Mouse (Mus musculus): ENCODE measurements at regions not wholly inside any gene's neighbourhood (a gene's known extent, or its start where the extent isn't known, plus 50 kb on each side); places are given as distances from the start of the nearest gene placed in this dataset.

GRCm38 (mm10) chr13:44546289-44546688, 183.0 kb upstream of the Jarid2 start:
- peaks cover 8% of the 10 kb centered on the region for H3K4me1 ChIP-seq (ENCODE audit: control insufficient read depth, insufficient read depth, low read length)
- no peaks in the 10 kb centered on the region for H3K36me3 ChIP-seq (ENCODE audit: control insufficient read depth, insufficient read depth, low read length)
- no peak for ATAC-seq (replicated peaks; ENCODE audit: insufficient number of reproducible peaks, low FRiP score, low TSS enrichment)
- H3K27me3 ChIP-seq (ENCODE audit: control insufficient read depth, insufficient read depth, low read length) = no peaks in the 10 kb centered on the region
- H3K27ac ChIP-seq (ENCODE audit: low read depth, low read length) = no peak overlapping the region
- no peaks in the 10 kb centered on the region for H3K9me3 ChIP-seq (replicated peaks; ENCODE audit: control insufficient read depth, low read length)
- no peak overlapping the region for H3K4me2 ChIP-seq
- no peak overlapping the region for H3K4me3 ChIP-seq (ENCODE audit: low read depth, low read length)
- no peak overlapping the region for H3K9ac ChIP-seq (ENCODE audit: low read depth, low read length)
- WGBS (ENCODE audit: insufficient replicate concordance) = 78% methylated on average over 2 of the region's 2 CpGs

GRCm38 (mm10) chr13:44548880-44549279, 180.4 kb upstream of the Jarid2 start:
- WGBS (ENCODE audit: insufficient replicate concordance) = 34% methylated on average over 3 of the region's 3 CpGs
- Histone ChIP-seq H3K4me2 (no peak overlapping the region), H3K4me1 (ENCODE audit: control insufficient read depth, insufficient read depth, low read length) (peaks cover 13% of the 10 kb centered on the region), H3K36me3 (ENCODE audit: control insufficient read depth, insufficient read depth, low read length) (no peaks in the 10 kb centered on the region), H3K4me3 (ENCODE audit: low read depth, low read length) (no peak overlapping the region), H3K9ac (ENCODE audit: low read depth, low read length) (no peak overlapping the region), H3K9me3 (replicated peaks; ENCODE audit: control insufficient read depth, low read length) (no peaks in the 10 kb centered on the region), H3K27me3 (ENCODE audit: control insufficient read depth, insufficient read depth, low read length) (no peaks in the 10 kb centered on the region), H3K27ac (ENCODE audit: low read depth, low read length) (no peak overlapping the region)
- ATAC-seq (replicated peaks; ENCODE audit: insufficient number of reproducible peaks, low FRiP score, low TSS enrichment) = no peak

- no peak for ATAC-seq (replicated peaks; ENCODE audit: insufficient number of reproducible peaks, low FRiP score, low TSS enrichment)
Measured at GRCm38 (mm10) chr13:44553363-44553762, 175.9 kb upstream of the Jarid2 start.

GRCm38 (mm10) chr13:44554686-44555463, 174.4 kb upstream of the Jarid2 start:
- Histone ChIP-seq H3K36me3 (ENCODE audit: control insufficient read depth, insufficient read depth, low read length) (no peaks in the 10 kb centered on the region), H3K27me3 (ENCODE audit: control insufficient read depth, insufficient read depth, low read length) (no peaks in the 10 kb centered on the region), H3K4me3 (ENCODE audit: low read depth, low read length) (no peak overlapping the region), H3K4me2 (no peak overlapping the region), H3K9ac (ENCODE audit: low read depth, low read length) (no peak overlapping the region), H3K9me3 (replicated peaks; ENCODE audit: control insufficient read depth, low read length) (no peaks in the 10 kb centered on the region), H3K4me1 (ENCODE audit: control insufficient read depth, insufficient read depth, low read length) (peaks cover 5% of the 10 kb centered on the region), H3K27ac (ENCODE audit: low read depth, low read length) (no peak overlapping the region)
- ATAC-seq (replicated peaks; ENCODE audit: insufficient number of reproducible peaks, low FRiP score, low TSS enrichment) = no peak
- 79% methylated on average over 9 of the region's 9 CpGs for WGBS (ENCODE audit: insufficient replicate concordance)

More at GRCm38 (mm10) chr13:44553363-44553762, 175.9 kb upstream of the Jarid2 start:
- H3K4me2 ChIP-seq = no peak overlapping the region
- H3K27me3 ChIP-seq (ENCODE audit: control insufficient read depth, insufficient read depth, low read length) = no peaks in the 10 kb centered on the region
- peaks cover 5% of the 10 kb centered on the region for H3K4me1 ChIP-seq (ENCODE audit: control insufficient read depth, insufficient read depth, low read length)
- no peaks in the 10 kb centered on the region for H3K36me3 ChIP-seq (ENCODE audit: control insufficient read depth, insufficient read depth, low read length)
- no peak overlapping the region for H3K4me3 ChIP-seq (ENCODE audit: low read depth, low read length)
- H3K9me3 ChIP-seq (replicated peaks; ENCODE audit: control insufficient read depth, low read length) = no peaks in the 10 kb centered on the region
- no peak overlapping the region for H3K9ac ChIP-seq (ENCODE audit: low read depth, low read length)
- WGBS (ENCODE audit: insufficient replicate concordance) = 41% methylated on average over 5 of the region's 5 CpGs
- no peak overlapping the region for H3K27ac ChIP-seq (ENCODE audit: low read depth, low read length)

GRCm38 (mm10) chr13:44555979-44556378, 173.3 kb upstream of the Jarid2 start:
- Histone ChIP-seq H3K9ac (ENCODE audit: low read depth, low read length) (no peak overlapping the region), H3K27ac (ENCODE audit: low read depth, low read length) (no peak overlapping the region), H3K4me2 (no peak overlapping the region), H3K36me3 (ENCODE audit: control insufficient read depth, insufficient read depth, low read length) (no peaks in the 10 kb centered on the region), H3K4me3 (ENCODE audit: low read depth, low read length) (no peak overlapping the region), H3K27me3 (ENCODE audit: control insufficient read depth, insufficient read depth, low read length) (no peaks in the 10 kb centered on the region), H3K4me1 (ENCODE audit: control insufficient read depth, insufficient read depth, low read length) (peaks cover 5% of the 10 kb centered on the region), H3K9me3 (replicated peaks; ENCODE audit: control insufficient read depth, low read length) (no peaks in the 10 kb centered on the region)
- 73% methylated on average over 6 of the region's 6 CpGs for WGBS (ENCODE audit: insufficient replicate concordance)
- ATAC-seq (replicated peaks; ENCODE audit: insufficient number of reproducible peaks, low FRiP score, low TSS enrichment) = no peak

- no peak for ATAC-seq (replicated peaks; ENCODE audit: insufficient number of reproducible peaks, low FRiP score, low TSS enrichment)
- H3K9ac ChIP-seq (ENCODE audit: low read depth, low read length) = no peak overlapping the region
- no peaks in the 10 kb centered on the region for H3K9me3 ChIP-seq (replicated peaks; ENCODE audit: control insufficient read depth, low read length)
- no peak overlapping the region for H3K4me2 ChIP-seq
- no peaks in the 10 kb centered on the region for H3K27me3 ChIP-seq (ENCODE audit: control insufficient read depth, insufficient read depth, low read length)
- H3K4me3 ChIP-seq (ENCODE audit: low read depth, low read length) = no peak overlapping the region
- no peak overlapping the region for H3K27ac ChIP-seq (ENCODE audit: low read depth, low read length)
- WGBS (ENCODE audit: insufficient replicate concordance) = 89% methylated on average over 12 of the region's 12 CpGs
- H3K36me3 ChIP-seq (ENCODE audit: control insufficient read depth, insufficient read depth, low read length) = no peaks in the 10 kb centered on the region
- H3K4me1 ChIP-seq (ENCODE audit: control insufficient read depth, insufficient read depth, low read length) = peaks cover 5% of the 10 kb centered on the region
Measured at GRCm38 (mm10) chr13:44558051-44558450, 171.2 kb upstream of the Jarid2 start.

GRCm38 (mm10) chr13:44558491-44559177, 170.6 kb upstream of the Jarid2 start:
- Histone ChIP-seq H3K27ac (ENCODE audit: low read depth, low read length) (no peak overlapping the region), H3K9me3 (replicated peaks; ENCODE audit: control insufficient read depth, low read length) (no peaks in the 10 kb centered on the region), H3K4me2 (no peak overlapping the region), H3K9ac (ENCODE audit: low read depth, low read length) (no peak overlapping the region), H3K27me3 (ENCODE audit: control insufficient read depth, insufficient read depth, low read length) (no peaks in the 10 kb centered on the region), H3K36me3 (ENCODE audit: control insufficient read depth, insufficient read depth, low read length) (no peaks in the 10 kb centered on the region), H3K4me3 (ENCODE audit: low read depth, low read length) (no peak overlapping the region), H3K4me1 (ENCODE audit: control insufficient read depth, insufficient read depth, low read length) (peaks cover 2% of the 10 kb centered on the region)
- no peak for ATAC-seq (replicated peaks; ENCODE audit: insufficient number of reproducible peaks, low FRiP score, low TSS enrichment)
- WGBS (ENCODE audit: insufficient replicate concordance) = 86% methylated on average over 21 of the region's 21 CpGs

- H3K9me3 ChIP-seq (replicated peaks; ENCODE audit: control insufficient read depth, low read length) = no peaks in the 10 kb centered on the region
- no peak for ATAC-seq (replicated peaks; ENCODE audit: insufficient number of reproducible peaks, low FRiP score, low TSS enrichment)
- no peak overlapping the region for H3K27ac ChIP-seq (ENCODE audit: low read depth, low read length)
- H3K4me2 ChIP-seq = no peak overlapping the region
- H3K4me3 ChIP-seq (ENCODE audit: low read depth, low read length) = no peak overlapping the region
- H3K4me1 ChIP-seq (ENCODE audit: control insufficient read depth, insufficient read depth, low read length) = no peaks in the 10 kb centered on the region
- H3K9ac ChIP-seq (ENCODE audit: low read depth, low read length) = no peak overlapping the region
- no peaks in the 10 kb centered on the region for H3K27me3 ChIP-seq (ENCODE audit: control insufficient read depth, insufficient read depth, low read length)
- 88% methylated on average over 6 of the region's 6 CpGs for WGBS (ENCODE audit: insufficient replicate concordance)
- H3K36me3 ChIP-seq (ENCODE audit: control insufficient read depth, insufficient read depth, low read length) = no peaks in the 10 kb centered on the region
Measured at GRCm38 (mm10) chr13:44559178-44559565, 170.1 kb upstream of the Jarid2 start.
